Mouse (Mus musculus): ENCODE data around the gene Ctnnbl1. TPM values are rescaled to one million over a fixed set of nuclear protein-coding genes. Genes with fewer than 3 reads are reported as not detected.

The Ctnnbl1 gene
- polyA plus RNA-seq, 1 experiment from 2014 or later = 78.7 TPM

DNA sequence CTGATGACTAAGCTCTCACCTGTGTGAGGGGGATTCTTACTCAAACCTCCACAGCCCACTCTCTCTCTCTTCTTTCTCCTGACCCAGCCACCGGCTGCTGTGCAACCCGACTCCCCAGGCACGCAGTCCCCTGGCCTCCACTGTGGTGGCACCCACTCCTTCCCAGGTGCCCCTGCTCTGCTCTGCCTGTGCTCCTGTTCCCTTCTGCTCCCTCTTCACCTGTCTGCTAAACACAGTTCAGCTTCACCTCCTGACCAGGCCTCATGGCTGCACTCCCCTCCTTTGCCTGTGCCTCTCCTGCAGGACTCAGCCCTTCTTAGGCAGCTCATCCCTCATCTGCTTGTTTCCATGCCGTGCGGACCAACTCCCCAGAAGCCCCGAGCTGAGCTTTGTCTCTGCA is 92.9 kb downstream of the Ctnnbl1 start:
- no peaks in the 10 kb centered on the region for H3K4me1 ChIP-seq (ENCODE audit: control insufficient read depth, insufficient read depth, low read length)
- H3K27me3 ChIP-seq (ENCODE audit: control insufficient read depth, insufficient read depth, low read length) = no peaks in the 10 kb centered on the region
- H3K9ac ChIP-seq (replicated peaks; ENCODE audit: low read length) = no peak overlapping the region
- H3K9me3 ChIP-seq (ENCODE audit: control insufficient read depth, low read length) = no peaks in the 10 kb centered on the region
- H3K36me3 ChIP-seq (ENCODE audit: control insufficient read depth, insufficient read depth, low read length) = no peaks in the 10 kb centered on the region
- ATAC-seq (ENCODE audit: low FRiP score, low TSS enrichment) = no peak
- no peak overlapping the region for H3K4me2 ChIP-seq (ENCODE audit: low read length)
- H3K27ac ChIP-seq (replicated peaks; ENCODE audit: low read depth, low read length) = 0 out of 2 replicates have a peak overlapping the region, but pooled peaks have one; percentile 32
- no peak for DNase-seq
- H3K4me3 ChIP-seq (replicated peaks; ENCODE audit: low read depth, low read length) = no peak overlapping the region
- WGBS = 90% methylated on average over 6 of the region's 6 CpGs

DNA sequence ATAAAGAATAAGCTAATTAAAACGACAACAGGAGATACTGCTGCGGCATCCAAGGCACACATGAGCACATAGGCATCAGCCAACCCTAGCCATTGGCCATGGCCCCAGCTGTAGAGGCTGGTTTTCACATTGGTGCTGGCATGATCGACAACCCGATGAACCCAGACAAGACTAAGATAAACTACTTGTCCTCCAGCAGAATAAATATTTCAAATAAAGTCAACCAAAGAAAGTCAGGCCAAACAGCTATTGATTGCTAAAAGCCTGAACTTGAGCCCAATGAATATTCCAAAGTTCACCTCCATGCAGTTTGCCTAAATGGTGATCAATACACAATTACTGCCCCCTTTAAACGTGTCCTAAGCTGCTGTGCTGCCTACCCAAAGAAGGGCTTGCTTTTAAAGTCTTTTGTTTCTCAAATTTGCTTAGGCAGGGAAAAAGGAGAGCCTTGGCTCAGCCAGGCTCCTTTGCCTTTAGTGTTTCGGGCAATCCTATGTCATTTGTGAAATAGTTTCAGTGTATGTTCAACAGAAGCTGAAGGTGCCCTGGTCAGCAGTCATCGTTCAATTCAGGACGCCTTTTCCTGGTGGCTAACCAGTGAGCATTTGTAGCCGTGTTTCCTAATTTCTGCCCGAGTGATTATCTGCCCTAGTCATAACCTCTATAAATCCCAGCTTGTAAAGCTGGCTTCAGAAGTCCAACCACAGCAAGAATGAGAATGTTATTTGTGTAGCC is 93.6 kb downstream of the Ctnnbl1 start:
- Histone ChIP-seq H3K27me3 (ENCODE audit: control insufficient read depth, insufficient read depth, low read length) (no peaks in the 10 kb centered on the region), H3K9ac (replicated peaks; ENCODE audit: low read length) (no peak overlapping the region), H3K4me2 (ENCODE audit: low read length) (no peak overlapping the region), H3K9me3 (ENCODE audit: control insufficient read depth, low read length) (no peaks in the 10 kb centered on the region), H3K27ac (replicated peaks; ENCODE audit: low read depth, low read length) (no peak overlapping the region), H3K4me3 (replicated peaks; ENCODE audit: low read depth, low read length) (no peak overlapping the region), H3K36me3 (ENCODE audit: control insufficient read depth, insufficient read depth, low read length) (no peaks in the 10 kb centered on the region), H3K4me1 (ENCODE audit: control insufficient read depth, insufficient read depth, low read length) (no peaks in the 10 kb centered on the region)
- WGBS = 84% methylated on average over 10 of the region's 10 CpGs
- ATAC-seq (ENCODE audit: low FRiP score, low TSS enrichment) (no peak), DNase-seq (no peak)

DNA sequence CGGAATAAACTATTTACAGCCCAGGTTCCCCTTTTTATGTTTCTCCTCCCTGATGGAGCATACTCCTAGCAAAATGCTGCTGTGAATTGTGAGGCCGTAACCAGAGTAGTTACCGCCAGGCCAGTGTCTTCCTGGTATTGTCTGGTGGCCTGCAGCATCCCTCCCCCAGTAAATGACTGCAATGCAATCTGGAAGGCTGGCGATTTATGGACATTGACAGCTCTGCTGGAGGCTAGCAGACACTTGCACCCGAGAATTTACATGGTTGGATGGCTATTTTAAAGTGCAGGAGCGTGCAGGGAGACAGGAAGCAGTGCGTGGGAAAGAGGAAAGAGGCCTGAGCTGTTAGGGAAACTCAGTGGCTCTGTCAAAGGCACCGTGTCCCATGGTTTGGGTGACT is 99.8 kb downstream of the Ctnnbl1 start:
- WGBS = 66% methylated on average over 8 of the region's 8 CpGs
- no peak overlapping the region for H3K9ac ChIP-seq (replicated peaks; ENCODE audit: low read length)
- H3K4me2 ChIP-seq (ENCODE audit: low read length) = no peak overlapping the region
- ATAC-seq (ENCODE audit: low FRiP score, low TSS enrichment) (no peak), DNase-seq (no peak)
- no peaks in the 10 kb centered on the region for H3K27me3 ChIP-seq (ENCODE audit: control insufficient read depth, insufficient read depth, low read length)
- H3K27ac ChIP-seq (replicated peaks; ENCODE audit: low read depth, low read length) = no peak overlapping the region; the same call in none of the 2 replicates
- no peaks in the 10 kb centered on the region for H3K9me3 ChIP-seq (ENCODE audit: control insufficient read depth, low read length)
- peaks cover 16% of the 10 kb centered on the region; the same call in 1 of the 2 replicates for H3K4me1 ChIP-seq (ENCODE audit: control insufficient read depth, insufficient read depth, low read length)
- peaks cover 8% of the 10 kb centered on the region; the same call in 1 of the 2 replicates for H3K36me3 ChIP-seq (ENCODE audit: control insufficient read depth, insufficient read depth, low read length)
- no peak overlapping the region for H3K4me3 ChIP-seq (replicated peaks; ENCODE audit: low read depth, low read length)

DNA sequence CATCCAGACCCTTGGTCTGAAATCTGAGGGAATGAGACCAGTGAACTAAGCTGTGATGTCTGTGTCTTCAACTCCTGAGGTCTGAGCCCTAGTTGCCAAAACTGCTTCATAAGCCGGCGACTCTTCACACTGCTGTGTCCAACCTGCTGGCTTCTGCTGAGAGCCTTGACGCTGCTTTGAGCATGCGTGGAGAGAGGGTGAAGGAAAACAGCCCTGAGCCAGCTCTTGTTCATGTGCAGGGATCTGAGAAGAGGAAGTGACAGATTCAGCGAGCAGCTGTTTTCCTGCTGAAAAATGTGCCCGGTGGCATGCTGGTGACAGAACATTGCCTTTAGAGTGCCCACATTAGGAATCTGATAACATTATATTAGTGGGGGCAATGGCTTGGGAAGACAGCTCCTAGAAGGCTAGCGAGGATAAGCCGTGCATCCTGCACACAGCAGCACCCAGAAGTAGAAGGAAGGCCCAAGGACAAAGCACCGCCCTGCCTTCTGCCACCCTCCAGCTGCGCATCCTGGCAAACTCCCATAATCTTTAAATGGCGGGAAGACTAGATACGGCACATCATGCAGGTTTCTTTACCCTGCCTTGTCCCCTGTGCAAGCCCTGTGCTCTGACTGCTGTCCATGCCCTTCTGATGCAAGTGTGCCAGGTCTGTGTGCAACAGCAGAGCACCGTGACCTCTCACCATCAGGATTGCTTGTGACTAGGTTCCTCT is 101.2 kb downstream of the Ctnnbl1 start:
- Histone ChIP-seq H3K4me2 (ENCODE audit: low read length) (no peak overlapping the region), H3K4me1 (ENCODE audit: control insufficient read depth, insufficient read depth, low read length) (peaks cover 16% of the 10 kb centered on the region; the same call in 1 of the 2 replicates), H3K9ac (replicated peaks; ENCODE audit: low read length) (no peak overlapping the region), H3K36me3 (ENCODE audit: control insufficient read depth, insufficient read depth, low read length) (peaks cover 13% of the 10 kb centered on the region; the same call in 1 of the 2 replicates), H3K4me3 (replicated peaks; ENCODE audit: low read depth, low read length) (no peak overlapping the region), H3K9me3 (ENCODE audit: control insufficient read depth, low read length) (no peaks in the 10 kb centered on the region), H3K27me3 (ENCODE audit: control insufficient read depth, insufficient read depth, low read length) (no peaks in the 10 kb centered on the region), H3K27ac (replicated peaks; ENCODE audit: low read depth, low read length) (no peak overlapping the region)
- ATAC-seq (ENCODE audit: low FRiP score, low TSS enrichment) (no peak), DNase-seq (no peak)
- WGBS = 90% methylated on average over 13 of the region's 13 CpGs

DNA sequence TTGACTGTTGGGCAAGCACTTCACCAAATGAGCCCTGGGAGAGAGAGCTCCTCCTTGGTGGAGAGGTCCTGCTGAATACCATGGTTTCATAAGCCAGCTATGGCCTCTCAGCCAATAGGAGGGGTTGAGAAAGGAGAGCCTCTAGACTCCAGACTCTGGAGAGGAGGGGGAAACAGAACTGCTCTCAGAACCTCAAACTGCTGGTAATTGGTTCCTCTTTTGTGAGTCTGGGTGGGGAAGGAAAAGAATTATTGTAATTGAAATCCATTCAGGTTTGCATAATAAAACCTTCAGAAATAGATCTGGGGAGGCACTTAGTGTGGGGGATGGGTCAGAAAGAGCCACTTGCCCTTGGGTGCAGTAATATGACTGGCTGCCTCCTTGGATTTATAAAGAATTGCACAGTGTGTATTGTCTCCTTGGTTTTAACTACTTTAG is 103.5 kb downstream of the Ctnnbl1 start:
- Histone ChIP-seq H3K9me3 (ENCODE audit: control insufficient read depth, low read length) (no peaks in the 10 kb centered on the region), H3K4me2 (ENCODE audit: low read length) (no peak overlapping the region), H3K36me3 (ENCODE audit: control insufficient read depth, insufficient read depth, low read length) (peaks cover 13% of the 10 kb centered on the region; the same call in 1 of the 2 replicates), H3K4me3 (replicated peaks; ENCODE audit: low read depth, low read length) (no peak overlapping the region), H3K27ac (replicated peaks; ENCODE audit: low read depth, low read length) (peak overlapping the region; percentile 55), H3K27me3 (ENCODE audit: control insufficient read depth, insufficient read depth, low read length) (no peaks in the 10 kb centered on the region), H3K4me1 (ENCODE audit: control insufficient read depth, insufficient read depth, low read length) (peaks cover 16% of the 10 kb centered on the region; the same call in 1 of the 2 replicates), H3K9ac (replicated peaks; ENCODE audit: low read length) (no peak overlapping the region)
- ATAC-seq (ENCODE audit: low FRiP score, low TSS enrichment) = no peak
- peak; percentile 35 for DNase-seq

DNA sequence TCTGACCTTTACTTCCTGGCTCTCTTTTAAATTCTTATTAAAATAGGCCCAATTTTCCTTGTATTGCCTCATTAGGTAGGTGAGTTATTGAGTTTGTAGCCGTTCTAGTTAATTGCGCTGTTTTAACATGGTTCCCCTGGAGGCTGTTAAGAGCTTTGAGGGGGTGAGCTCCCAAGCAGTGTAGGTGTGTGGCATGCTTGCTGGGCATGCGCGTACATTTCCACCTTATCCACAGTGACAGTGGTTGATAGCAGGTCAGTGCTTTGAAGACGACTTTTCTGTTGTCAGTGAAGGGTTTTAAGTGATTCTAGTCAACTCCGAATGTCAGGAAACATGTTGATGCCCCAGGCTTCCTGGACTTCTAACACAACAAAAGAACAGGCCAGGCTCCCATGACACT is 103.9 kb downstream of the Ctnnbl1 start:
- H3K4me3 ChIP-seq (replicated peaks; ENCODE audit: low read depth, low read length) = no peak overlapping the region
- no peak overlapping the region for H3K9ac ChIP-seq (replicated peaks; ENCODE audit: low read length)
- ATAC-seq (ENCODE audit: low FRiP score, low TSS enrichment) = no peak
- H3K4me1 ChIP-seq (ENCODE audit: control insufficient read depth, insufficient read depth, low read length) = peaks cover 16% of the 10 kb centered on the region; the same call in 1 of the 2 replicates
- H3K9me3 ChIP-seq (ENCODE audit: control insufficient read depth, low read length) = no peaks in the 10 kb centered on the region
- DNase-seq = no peak
- WGBS = 67% methylated on average over 6 of the region's 6 CpGs
- no peak overlapping the region for H3K4me2 ChIP-seq (ENCODE audit: low read length)
- H3K36me3 ChIP-seq (ENCODE audit: control insufficient read depth, insufficient read depth, low read length) = peaks cover 13% of the 10 kb centered on the region; the same call in 1 of the 2 replicates
- H3K27ac ChIP-seq (replicated peaks; ENCODE audit: low read depth, low read length) = peak overlapping the region; percentile 55
- no peaks in the 10 kb centered on the region for H3K27me3 ChIP-seq (ENCODE audit: control insufficient read depth, insufficient read depth, low read length)

- no peaks in the 10 kb centered on the region for H3K9me3 ChIP-seq (ENCODE audit: control insufficient read depth, low read length)
- H3K4me1 ChIP-seq (ENCODE audit: control insufficient read depth, insufficient read depth, low read length) = peaks cover 19% of the 10 kb centered on the region; the same call in 1 of the 2 replicates
- no peak overlapping the region for H3K4me2 ChIP-seq (ENCODE audit: low read length)
- ATAC-seq (ENCODE audit: low FRiP score, low TSS enrichment) = no peak
- H3K4me3 ChIP-seq (replicated peaks; ENCODE audit: low read depth, low read length) = no peak overlapping the region
- H3K27me3 ChIP-seq (ENCODE audit: control insufficient read depth, insufficient read depth, low read length) = no peaks in the 10 kb centered on the region
- no peak overlapping the region for H3K27ac ChIP-seq (replicated peaks; ENCODE audit: low read depth, low read length)
- no peak overlapping the region for H3K9ac ChIP-seq (replicated peaks; ENCODE audit: low read length)
- 78% methylated on average over 2 of the region's 2 CpGs for WGBS
- DNase-seq = no peak
- H3K36me3 ChIP-seq (ENCODE audit: control insufficient read depth, insufficient read depth, low read length) = 0 out of 2 replicates have a peak, but pooled peaks cover 5% of the 10 kb centered on the region
Observed at GRCm38 (mm10) chr2:157844746-157845145, 107.5 kb downstream of the Ctnnbl1 start.

GRCm38 (mm10) chr2:157845831-157846230 is 108.6 kb downstream of the Ctnnbl1 start:
- Histone ChIP-seq H3K36me3 (ENCODE audit: control insufficient read depth, insufficient read depth, low read length) (0 out of 2 replicates have a peak, but pooled peaks cover 5% of the 10 kb centered on the region), H3K9ac (replicated peaks; ENCODE audit: low read length) (no peak overlapping the region), H3K4me1 (ENCODE audit: control insufficient read depth, insufficient read depth, low read length) (peaks cover 15% of the 10 kb centered on the region; the same call in 1 of the 2 replicates), H3K27me3 (ENCODE audit: control insufficient read depth, insufficient read depth, low read length) (no peaks in the 10 kb centered on the region), H3K27ac (replicated peaks; ENCODE audit: low read depth, low read length) (no peak overlapping the region), H3K9me3 (ENCODE audit: control insufficient read depth, low read length) (no peaks in the 10 kb centered on the region), H3K4me3 (replicated peaks; ENCODE audit: low read depth, low read length) (no peak overlapping the region), H3K4me2 (ENCODE audit: low read length) (no peak overlapping the region)
- DNase-seq = no peak
- ATAC-seq (ENCODE audit: low FRiP score, low TSS enrichment) = no peak
- 79% methylated on average over 5 of the region's 5 CpGs for WGBS
